Mouse (Mus musculus) layer of hippocampus, adult 9-10 months (tissue): ENCODE measurements around the gene Gtf2f2.
"Not testable (repeated sequence)": the region's sequence is repeated elsewhere in the genome, so short reads cannot be mapped to it uniquely, and the experiment has no call there.

ENCODE experiments used
- DNase-seq: peaks from one replicate; pipeline ENCODE4 v3.0.0; 2022; ENCODE audit warnings: low spot score

Gtf2f2 gene

DNA sequence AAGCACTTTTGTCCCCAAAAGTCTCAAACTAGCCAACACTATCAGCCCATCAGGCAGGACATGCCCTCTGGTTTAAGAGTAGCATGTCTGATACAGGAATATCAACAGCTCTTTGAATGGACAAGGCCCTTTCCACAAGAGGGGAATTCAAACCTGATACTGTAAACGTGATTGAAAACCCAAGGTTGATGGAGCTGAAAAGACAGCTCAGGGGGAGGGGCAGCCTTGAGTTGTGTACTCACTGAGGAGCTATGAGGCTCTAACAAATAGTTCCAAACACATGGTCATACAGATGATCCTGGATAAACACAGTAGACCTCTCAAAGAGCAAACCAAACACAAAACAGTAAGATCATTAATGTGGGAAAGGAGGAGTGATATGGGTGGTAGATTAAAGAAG is 12.6 kb downstream of the Gtf2f2 start:
- no peak for DNase-seq

DNA sequence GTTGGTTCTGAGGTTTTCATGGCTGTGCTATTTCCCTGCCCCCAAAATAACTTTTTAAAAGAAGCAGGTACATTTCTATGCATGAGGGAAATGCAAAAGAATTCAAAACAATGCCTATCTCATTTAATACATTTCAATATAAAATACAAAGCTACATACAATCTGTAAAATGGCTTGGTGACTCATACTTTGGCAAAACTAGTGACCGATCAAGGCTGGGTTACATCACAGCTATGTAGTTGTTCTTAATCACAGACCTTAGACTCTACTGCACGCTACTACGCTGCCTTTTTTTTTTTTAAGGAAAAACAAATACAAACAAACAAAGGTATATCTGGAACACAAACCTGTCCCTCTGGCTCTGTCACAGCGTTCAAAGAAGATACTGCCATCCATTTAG is 18.3 kb downstream of the Gtf2f2 start:
- no peak for DNase-seq

DNA sequence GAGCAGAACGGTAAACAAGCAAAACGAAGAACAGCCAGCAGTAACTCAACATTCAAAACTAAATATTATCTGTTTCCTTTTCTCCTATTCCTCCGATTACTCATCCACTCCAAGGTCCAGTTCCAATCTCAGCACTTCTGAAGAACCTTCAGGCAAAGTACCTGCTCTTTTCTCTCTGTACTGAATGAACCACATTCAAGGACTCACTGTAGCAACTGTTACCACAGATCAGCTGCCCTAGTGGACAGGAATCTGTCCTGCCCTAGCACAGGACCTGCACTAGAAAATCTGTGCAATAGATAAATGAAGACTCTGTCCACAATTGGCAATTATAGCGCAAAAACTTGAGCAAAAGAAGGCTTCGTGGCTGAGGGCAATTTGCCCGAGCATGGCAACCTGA is 19.7 kb downstream of the Gtf2f2 start:
- DNase-seq, result no peak

DNA sequence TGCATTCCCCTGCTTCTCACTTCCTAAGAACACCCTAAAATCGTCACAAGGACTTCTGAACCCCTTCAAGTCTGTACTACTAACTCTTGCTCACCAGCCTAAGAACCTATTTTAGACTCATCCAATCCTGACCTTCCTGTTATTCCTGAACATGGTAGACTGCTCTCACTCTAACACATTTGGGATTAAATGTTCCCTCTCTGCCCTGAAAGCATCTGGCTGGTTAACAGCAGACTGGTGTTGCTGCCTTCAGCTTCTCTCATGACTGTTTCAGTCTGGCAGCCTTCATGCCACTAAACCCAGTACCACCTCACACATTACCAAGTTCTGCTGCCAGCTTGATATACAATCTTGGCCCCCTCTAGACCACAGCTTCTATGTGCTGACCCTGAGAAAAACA is 21.5 kb downstream of the Gtf2f2 start:
- DNase-seq, result no peak

DNA sequence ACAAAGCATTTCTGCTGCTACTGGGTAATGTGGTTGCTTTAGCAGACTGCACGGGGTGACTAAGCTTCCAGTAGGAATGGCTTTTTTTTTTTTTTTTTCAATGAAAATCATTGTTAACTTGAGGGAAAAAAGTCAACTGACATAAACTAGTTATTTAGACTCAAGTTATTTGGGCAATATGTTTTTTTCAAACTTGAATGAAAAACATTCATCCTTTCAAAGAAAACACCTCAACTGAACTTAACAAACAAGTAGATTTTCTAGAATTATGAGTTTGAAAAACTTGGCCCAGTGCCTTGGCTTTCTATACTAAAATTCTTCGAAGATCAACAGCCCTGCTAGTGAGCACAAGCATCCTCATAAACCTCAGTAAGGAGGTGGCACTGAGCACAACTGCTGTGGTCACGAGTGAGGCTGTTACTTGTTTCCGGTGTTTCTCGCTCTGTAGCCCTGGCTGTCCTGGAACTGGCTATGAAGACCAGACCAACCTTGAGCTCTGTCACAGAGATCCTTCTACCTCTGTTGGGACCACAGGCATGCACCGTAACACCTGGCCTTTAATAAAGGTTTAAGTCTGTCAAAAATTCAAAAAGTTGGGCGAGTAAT is 23.7 kb downstream of the Gtf2f2 start:
- DNase-seq, result no peak

DNA sequence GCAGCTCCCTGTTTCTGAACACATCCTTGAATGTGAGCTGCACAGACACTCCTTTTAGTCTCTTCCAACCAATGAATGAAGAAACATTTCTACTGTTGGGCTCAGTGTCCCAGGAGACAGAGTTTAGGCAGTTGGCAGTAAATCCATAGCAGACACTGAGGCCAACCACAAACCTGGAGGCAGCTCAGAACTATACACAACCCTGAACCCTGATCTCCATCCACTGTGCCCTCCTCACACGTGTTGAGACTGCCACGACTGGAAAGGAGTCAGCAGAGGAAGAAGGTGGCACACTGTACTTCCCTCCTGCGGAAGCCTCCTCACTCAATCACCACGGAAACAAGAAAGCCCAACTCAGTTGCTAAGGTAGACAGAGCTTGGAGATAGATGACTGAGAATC is 25.6 kb downstream of the Gtf2f2 start:
- no peak for DNase-seq

DNA sequence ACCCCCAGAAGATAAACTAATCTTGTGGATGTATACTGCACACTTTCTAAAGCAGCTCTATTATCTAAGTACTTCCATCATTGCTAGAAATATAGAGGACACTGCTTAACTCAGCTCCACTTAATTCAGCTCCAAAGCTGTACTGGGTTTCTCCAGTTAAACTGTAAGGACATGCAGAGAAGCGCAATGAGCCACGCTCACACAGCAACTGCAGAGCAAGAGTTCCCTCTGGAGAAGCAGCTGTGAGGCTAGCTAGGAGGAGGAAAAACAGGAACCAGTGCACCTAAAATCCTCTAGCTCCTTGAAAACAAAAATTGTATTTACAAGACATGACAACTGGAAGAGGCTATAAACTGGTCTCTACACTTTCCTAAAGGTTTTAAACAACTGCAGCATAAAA is 26.8 kb downstream of the Gtf2f2 start:
- DNase-seq, result no peak

DNA sequence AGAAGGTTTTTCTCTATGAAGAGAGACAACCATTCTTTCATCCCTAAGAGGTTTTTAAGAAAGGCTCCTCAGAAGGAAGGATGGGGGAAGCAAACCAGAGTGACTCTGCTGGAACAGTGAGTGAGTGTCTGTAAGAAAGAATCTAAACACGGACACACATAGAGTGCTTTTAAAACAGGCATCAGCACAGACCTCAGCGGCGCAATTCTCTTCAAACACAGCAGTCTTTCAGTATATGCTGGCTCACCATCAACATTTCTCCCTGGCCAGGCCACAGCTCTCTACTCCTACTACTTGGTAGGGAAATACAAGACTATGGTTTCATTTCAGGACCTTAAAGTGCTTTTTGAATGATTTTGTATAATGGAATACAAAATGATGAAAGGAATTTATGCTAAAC is 29.4 kb downstream of the Gtf2f2 start:
- no peak for DNase-seq

DNA sequence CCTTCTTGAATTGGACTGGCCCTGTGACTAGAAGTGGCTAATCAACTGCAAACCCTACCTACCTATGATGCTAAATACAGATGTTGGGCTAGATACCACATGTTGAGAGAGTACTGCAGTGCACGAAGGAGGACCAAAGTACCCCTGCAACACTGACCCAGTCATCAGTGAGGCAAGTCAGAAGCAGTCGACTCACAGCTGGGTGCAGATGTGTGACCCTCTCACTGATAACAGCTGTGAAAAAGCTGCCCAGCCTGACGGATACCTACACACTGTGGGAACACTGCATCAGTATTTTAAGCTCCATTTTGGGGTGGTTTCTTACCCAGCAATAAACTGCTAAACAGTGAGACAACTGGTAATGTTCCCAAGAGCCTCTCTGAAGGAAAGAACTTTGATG is 34.6 kb downstream of the Gtf2f2 start:
- DNase-seq, result no peak

DNA sequence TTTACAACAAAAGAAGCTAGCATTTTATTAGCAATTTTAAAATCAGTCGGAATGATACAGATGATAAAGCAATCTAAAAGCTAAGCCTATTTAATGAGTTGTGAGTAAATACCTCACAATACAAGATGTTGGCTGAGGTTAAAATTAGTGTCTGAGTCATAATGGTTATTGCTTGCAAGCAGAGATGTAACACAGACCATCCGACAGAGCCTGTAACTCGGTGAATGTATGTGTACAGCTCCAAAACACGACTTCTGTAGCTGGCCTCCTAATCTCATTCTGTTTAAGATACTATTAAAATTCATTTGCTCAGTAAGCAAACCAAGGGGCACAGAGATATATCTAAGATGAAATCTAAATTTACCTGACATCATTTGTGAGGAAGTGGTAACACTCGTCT is 43.4 kb downstream of the Gtf2f2 start:
- no peak for DNase-seq

DNA sequence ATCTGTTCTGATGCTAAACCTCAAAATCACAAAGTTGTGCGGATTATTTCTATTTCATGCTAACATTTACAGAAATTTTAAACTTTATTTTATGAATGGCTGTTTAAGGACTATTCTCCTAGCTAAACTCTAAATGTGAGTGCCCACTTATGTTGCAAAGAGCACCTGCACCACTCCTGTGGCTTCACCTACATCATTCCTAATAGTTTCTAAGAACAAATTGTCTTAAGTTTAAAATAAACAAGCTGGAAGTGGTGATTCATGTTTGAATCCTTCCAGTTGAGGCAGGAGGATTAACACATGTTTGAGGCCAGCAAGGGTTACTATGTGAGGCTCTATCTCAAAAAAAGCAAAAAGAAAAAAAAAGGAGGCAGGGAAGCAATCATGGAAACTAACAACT is 46.2 kb downstream of the Gtf2f2 start:
- DNase-seq, result no peak

DNA sequence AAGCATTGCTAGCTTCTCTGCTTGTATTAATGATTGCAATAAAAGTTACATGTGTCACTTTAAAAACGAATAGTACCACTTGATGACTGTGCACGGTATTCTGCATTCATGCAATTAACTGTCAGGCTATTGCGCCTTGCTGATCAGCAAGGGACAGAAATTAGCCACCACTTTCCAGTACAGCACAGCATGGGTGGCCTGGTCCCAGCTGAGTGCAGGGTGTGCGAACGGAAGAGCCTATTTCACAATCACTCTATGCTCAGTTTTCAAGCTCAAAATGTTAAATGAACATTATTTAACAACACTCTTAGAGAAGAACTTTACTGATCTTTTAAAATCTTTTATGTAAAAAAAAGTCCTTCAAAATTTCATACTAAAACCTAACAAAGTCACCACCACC is 46.7 kb downstream of the Gtf2f2 start:
- no peak for DNase-seq

DNA sequence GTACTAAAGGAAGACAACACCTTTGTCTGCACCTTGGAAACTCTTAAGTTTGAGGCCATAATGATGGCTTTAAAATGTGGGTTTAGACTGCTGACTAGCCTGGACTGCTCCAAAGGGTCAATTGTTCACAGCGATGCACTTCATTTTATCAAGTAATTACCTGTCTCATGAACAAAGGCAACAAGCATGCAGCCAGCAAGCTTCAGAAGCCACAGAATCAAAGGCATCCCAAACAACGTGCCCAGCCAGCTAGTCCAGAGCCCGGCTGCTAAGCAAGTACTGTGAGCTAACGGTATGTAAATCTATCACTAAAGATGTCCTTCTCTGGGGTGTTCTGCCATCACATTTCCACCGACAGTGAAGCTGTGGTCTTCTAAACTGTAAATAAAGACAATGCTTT is 47.5 kb downstream of the Gtf2f2 start:
- no peak for DNase-seq

DNA sequence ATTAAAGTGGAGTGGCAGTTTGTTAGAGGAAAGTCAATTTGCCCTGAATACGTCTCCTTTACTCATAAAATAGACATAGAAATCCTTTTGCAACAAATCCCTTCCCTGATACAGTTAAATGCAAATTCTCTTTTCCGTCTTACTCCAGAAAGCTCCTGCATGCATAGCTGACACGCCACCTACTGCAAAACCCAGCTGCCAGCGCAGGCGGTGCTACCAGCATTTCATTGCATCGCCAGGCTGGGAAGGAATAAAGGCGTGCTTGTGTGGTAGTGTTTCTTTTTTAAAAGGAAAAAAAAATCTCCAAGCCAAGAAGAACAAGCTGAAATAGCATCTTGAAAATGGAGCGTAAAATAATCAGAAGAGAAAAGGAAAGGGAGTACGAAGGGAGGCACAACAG is 48.4 kb downstream of the Gtf2f2 start:
- DNase-seq, result peak; percentile 73

DNA sequence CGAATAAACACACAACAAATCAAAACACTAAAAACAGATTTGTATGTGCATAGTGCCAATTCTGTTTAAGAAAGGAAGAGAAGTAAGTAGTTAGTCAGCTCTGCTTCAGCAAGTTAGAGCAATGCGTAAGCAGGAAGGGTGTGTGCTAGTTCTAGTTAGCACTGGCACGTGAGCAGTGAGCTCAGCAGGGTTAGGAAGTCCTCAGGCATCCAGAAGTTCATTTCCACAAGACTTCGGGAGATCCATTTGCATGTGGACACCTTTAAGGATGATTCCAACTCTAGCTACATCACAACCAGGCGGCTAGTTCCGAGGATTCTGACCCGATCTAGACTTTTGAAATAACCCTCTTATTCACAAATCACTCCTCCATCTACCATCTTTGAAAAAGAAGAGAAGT is 55.9 kb downstream of the Gtf2f2 start, which contains the start of gene Kctd4:
Kctd4 (plus strand) TSS at position 244 of the 400 bp plus-strand sequence.
- no peak for DNase-seq

DNA sequence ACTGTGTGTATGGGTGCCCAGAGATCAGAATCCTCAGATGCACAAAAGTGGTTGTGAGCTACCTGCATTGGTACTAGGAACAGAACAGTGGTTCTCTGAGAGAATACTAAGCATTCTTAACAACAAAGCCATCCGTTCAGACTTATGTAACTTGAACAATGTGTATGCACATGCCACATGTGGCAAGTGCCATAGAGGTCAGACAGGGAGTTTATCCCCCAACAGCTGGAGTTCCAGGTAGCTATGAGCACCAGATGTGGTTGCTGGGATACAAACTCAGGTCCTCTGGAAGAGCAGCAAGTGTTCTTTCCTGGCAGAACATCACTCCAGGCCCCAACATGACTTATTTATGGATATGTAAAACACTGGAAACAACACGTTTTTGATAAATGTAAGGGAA is 57.7 kb downstream of the Gtf2f2 start:
- DNase-seq, result no peak

DNA sequence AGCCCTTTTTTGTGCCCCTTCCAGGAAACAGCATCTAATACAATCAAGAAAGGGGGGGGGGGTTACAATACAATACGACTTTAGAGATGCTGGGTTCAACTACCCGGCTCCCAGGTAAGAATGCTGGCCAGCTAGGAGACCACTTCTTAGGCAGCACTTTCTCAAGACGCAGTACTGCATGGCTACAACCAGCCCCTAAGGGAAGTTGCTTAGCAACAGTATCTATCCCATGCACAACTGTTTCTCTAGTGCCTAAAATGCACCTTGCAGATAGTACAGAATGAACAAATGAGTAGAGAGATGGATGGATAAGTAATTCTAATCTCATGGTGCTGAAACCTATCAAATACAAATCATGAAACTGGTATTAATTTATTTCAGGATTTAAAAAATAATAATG is 63.0 kb downstream of the Gtf2f2 start:
- no peak for DNase-seq

DNA sequence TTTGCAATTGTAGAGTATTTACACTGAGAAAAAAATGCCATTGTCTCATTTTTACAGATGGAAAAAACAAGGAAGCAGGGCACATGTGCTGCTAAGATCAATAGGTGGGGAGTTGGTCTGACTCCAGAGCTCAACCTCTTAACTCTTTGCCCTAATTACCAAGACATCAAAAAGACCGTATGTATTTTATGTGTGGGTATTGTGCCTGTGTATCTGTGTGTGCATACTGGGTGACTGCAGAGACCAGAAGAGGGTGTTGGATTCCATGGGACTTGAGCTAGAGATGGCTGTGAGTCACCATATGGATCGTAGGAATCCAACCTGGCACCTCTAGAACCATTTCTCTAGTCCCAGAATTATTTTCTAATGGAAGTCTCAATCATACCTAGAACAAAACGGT is 68.3 kb downstream of the Gtf2f2 start:
- DNase-seq, result no peak

DNA sequence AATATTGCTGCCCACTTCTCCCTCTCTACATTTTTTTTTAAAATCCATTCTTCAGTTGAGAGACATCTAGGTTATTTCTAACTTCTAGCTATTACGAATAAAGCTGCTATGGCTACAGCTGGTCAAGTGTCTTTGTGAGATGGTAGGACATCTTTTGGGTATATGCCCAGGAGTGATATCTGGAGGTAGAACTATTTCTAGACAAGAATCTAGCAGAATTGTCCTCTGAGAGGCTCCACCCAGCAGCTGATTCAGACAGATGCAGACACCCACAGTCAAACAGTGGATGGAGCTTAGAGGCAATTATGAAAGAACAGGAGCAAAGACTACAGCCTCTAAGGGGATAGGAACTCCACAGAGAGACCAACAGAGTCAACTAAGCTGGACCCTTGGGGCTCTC is 69.2 kb downstream of the Gtf2f2 start:
- DNase-seq, result no peak

DNA sequence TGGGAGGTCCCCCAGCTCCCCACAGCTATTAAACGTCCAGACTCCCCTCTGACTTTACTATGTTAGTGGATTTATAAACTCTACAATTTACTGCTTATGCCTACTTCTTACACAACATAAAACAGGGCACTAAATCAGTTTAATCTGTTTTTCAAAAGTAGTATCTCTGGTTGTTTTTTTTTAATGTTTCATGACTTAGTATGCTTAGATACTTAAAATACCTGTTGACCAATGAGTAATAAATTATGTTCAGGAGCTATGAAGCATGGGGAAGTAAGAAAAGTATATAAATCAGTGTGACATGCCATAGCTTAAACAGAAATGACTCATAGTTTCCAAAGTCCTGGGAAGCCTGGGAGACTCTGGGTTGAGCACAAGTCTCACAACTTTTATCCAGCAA is 73.0 kb downstream of the Gtf2f2 start:
- no peak for DNase-seq

DNA sequence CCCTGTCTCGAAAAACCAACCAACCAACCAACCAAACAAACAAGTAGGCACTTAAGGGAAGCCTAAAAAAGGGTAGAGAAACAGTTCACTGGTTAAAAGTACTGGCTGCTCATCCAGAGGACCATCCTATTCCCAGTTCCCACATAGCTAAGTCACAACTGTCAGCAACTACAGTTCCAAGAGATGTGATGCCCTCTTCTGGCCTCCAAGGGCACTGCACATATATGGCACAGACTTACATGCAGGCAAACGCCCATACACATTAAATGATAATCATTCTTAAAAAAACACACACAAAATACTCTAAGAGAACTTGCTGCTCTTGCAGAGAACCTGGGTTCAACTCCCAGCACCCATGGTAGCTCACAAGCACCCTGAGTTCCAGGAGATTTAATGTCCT is 76.3 kb downstream of the Gtf2f2 start:
- DNase-seq, result no peak

DNA sequence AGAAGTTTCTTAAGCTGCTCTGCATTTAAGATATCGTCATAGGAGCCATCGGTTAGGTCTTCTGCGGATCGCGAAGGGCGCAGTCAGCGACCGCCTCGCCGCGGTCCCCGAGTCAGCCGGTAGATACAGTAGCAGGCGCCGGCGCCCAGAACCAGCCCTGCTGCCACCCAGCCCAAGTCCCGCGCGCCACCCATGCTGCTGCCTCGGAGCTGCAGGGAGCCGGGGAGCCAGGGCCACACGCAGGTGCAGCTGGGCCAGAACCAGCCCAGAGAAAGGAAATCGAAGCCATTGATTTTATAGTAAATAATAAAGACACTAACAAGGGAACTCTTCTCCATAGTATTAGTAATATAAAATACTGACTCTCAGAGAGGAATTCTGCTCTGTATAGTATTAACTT is 79.4 kb downstream of the Gtf2f2 start:
- DNase-seq, result no peak

DNA sequence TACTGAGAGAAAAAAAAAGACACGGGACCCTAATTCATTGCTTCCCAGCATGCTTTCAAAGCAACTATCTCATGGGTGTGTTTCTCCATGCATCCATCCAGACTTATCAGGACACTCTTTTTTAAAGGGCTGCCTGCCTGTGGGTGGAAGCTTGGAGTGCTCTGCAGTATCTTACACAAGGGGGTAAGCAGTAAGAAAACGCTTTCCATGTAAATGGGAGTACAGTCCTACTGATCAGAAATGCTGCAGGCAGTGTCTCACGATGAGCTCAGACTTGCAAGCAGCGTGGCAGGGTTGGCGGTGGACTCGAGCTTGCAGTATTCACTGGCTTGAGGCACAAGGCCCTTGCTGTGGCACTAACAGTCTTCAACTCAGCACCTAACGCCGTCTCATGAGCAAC is 81.0 kb downstream of the Gtf2f2 start:
- DNase-seq, result not testable (repeated sequence)

DNA sequence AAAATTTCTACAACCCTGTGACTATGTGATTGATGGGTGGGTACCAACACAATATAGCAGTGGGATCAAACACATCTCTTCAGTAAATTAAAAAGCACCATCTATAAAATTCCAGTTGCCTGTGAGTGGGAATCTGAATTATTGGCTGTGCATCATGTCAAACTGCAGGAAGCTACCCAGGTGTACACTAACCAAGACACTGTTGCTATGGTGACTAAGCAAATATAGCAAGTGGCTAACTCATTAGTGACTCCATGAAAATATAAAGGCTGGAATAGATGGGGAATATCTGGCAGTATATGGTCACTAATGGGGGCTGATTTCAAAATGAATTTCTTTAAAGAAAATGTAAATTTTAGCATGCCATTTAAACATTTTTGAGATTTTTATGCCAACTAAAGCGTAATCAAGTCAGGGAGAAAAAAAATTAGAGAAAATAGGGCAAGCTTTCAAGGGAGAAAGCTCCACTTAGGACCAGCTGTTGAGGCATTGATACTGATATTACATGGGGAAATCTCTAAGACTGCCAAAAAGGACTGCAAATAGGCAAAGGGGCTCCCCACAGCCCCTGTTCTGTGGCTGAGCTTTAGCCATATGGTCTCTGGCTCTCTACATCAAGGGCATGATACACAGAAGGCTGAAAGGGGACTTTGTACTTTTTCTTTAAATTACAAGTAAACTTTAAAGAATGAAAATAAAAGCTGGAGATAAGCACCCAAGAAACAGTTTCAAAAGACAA is 87.2 kb downstream of the Gtf2f2 start:
- no peak for DNase-seq
